Mouse (Mus musculus) embryo, embryonic 10 days (tissue): ENCODE measurements at regions not wholly inside any gene's neighbourhood (a gene's known extent, or its start where the extent isn't known, plus 50 kb on each side); places are given as distances from the start of the nearest gene placed in this dataset.

Experiments
- DNase-seq: peaks from one replicate; pipeline ENCODE4 v3.0.0-alpha.2; 2015; ENCODE audit warnings: low spot score

GRCm38 (mm10) chr2:46358225-46358624 is 1241.0 kb upstream of the Zeb2 start:
- DNase-seq, result no peak

- DNase-seq, result no peak
These were observed 1239.5 kb upstream of the Zeb2 start for GRCm38 (mm10) chr2:46356651-46357050.

- no peak for DNase-seq
These were observed 1223.5 kb upstream of the Zeb2 start for GRCm38 (mm10) chr2:46340694-46341093.

GRCm38 (mm10) chr2:46316666-46317065 is 1199.5 kb upstream of the Zeb2 start:
- DNase-seq, result no peak

- DNase-seq, result no peak
These were observed 1198.0 kb upstream of the Zeb2 start for GRCm38 (mm10) chr2:46315243-46315642.

GRCm38 (mm10) chr2:46307582-46308153 is 1190.5 kb upstream of the Zeb2 start:
- no peak for DNase-seq

GRCm38 (mm10) chr2:46302627-46303026 is 1185.4 kb upstream of the Zeb2 start:
- DNase-seq, result no peak

GRCm38 (mm10) chr2:46297274-46297843 is 1180.2 kb upstream of the Zeb2 start:
- DNase-seq, result peak; percentile 4

- DNase-seq, result no peak
These were observed 1166.9 kb upstream of the Zeb2 start for GRCm38 (mm10) chr2:46283929-46284598.

- no peak for DNase-seq
These were observed 1163.6 kb upstream of the Zeb2 start for GRCm38 (mm10) chr2:46280822-46281221.

- no peak for DNase-seq
These were observed 1144.4 kb upstream of the Zeb2 start for GRCm38 (mm10) chr2:46261618-46262017.

GRCm38 (mm10) chr2:46251562-46251961 is 1134.4 kb upstream of the Zeb2 start:
- DNase-seq, result no peak

GRCm38 (mm10) chr2:46245717-46246116 is 1128.5 kb upstream of the Zeb2 start:
- no peak for DNase-seq

GRCm38 (mm10) chr2:46244697-46245096 is 1127.5 kb upstream of the Zeb2 start:
- DNase-seq, result no peak

GRCm38 (mm10) chr2:46242806-46243205 is 1125.6 kb upstream of the Zeb2 start:
- no peak for DNase-seq

- DNase-seq, result no peak
These were observed 1122.7 kb upstream of the Zeb2 start for GRCm38 (mm10) chr2:46239874-46240273.

GRCm38 (mm10) chr2:46230791-46231450 is 1113.7 kb upstream of the Zeb2 start:
- no peak for DNase-seq

- no peak for DNase-seq
These were observed 1101.3 kb upstream of the Zeb2 start for GRCm38 (mm10) chr2:46218336-46218957.

GRCm38 (mm10) chr2:46199341-46199740 is 1082.1 kb upstream of the Zeb2 start:
- DNase-seq, result no peak

GRCm38 (mm10) chr2:46187265-46187888 is 1070.2 kb upstream of the Zeb2 start:
- peak; percentile 64 for DNase-seq

- peak; percentile 20 for DNase-seq
These were observed 1066.0 kb upstream of the Zeb2 start for GRCm38 (mm10) chr2:46183241-46183640.

- DNase-seq, result no peak
These were observed 1062.5 kb upstream of the Zeb2 start for GRCm38 (mm10) chr2:46179741-46180140.
